Mouse (Mus musculus): ENCODE measurements around the gene Lnx1.

The Lnx1 gene

GRCm38 (mm10) chr5:74697534-74697933 is 5.2 kb downstream of the Lnx1 start:
- DNase-seq (ENCODE audit: low spot score in 2 of 2): no peak

- DNase-seq (ENCODE audit: low spot score in 2 of 2): no peak
These were observed 8.3 kb downstream of the Lnx1 start for GRCm38 (mm10) chr5:74694390-74694801.

GRCm38 (mm10) chr5:74693836-74694235 is 8.9 kb downstream of the Lnx1 start:
- no peak for DNase-seq (ENCODE audit: low spot score in 2 of 2)

- no peak for DNase-seq (ENCODE audit: low spot score in 2 of 2)
These were observed 10.2 kb downstream of the Lnx1 start for GRCm38 (mm10) chr5:74692411-74693090.

GRCm38 (mm10) chr5:74688822-74689221 is 13.9 kb downstream of the Lnx1 start:
- no peak for DNase-seq (ENCODE audit: low spot score in 2 of 2)

- DNase-seq (ENCODE audit: low spot score in 2 of 2): no peak
These were observed 17.8 kb downstream of the Lnx1 start for GRCm38 (mm10) chr5:74684944-74685343.

GRCm38 (mm10) chr5:74683832-74684231 is 18.9 kb downstream of the Lnx1 start:
- no peak for DNase-seq (ENCODE audit: low spot score in 2 of 2)

GRCm38 (mm10) chr5:74682735-74683134 is 20.0 kb downstream of the Lnx1 start:
- DNase-seq (ENCODE audit: low spot score in 2 of 2): no peak

GRCm38 (mm10) chr5:74679631-74680030 is 23.1 kb downstream of the Lnx1 start:
- no peak for DNase-seq (ENCODE audit: low spot score in 2 of 2)

GRCm38 (mm10) chr5:74678693-74679092 is 24.0 kb downstream of the Lnx1 start:
- DNase-seq (ENCODE audit: low spot score in 2 of 2): no peak

GRCm38 (mm10) chr5:74677399-74678338 is 25.0 kb downstream of the Lnx1 start:
- DNase-seq (ENCODE audit: low spot score in 2 of 2): peak; percentile 77 to 83

- no peak for DNase-seq (ENCODE audit: low spot score in 2 of 2)
These were observed 30.2 kb downstream of the Lnx1 start for GRCm38 (mm10) chr5:74672556-74672955.

- no peak for DNase-seq (ENCODE audit: low spot score in 2 of 2)
These were observed 31.8 kb downstream of the Lnx1 start for GRCm38 (mm10) chr5:74670877-74671276.

GRCm38 (mm10) chr5:74669925-74670324 is 32.8 kb downstream of the Lnx1 start:
- DNase-seq (ENCODE audit: low spot score in 2 of 2): no peak

GRCm38 (mm10) chr5:74668956-74669355 is 33.8 kb downstream of the Lnx1 start:
- no peak for DNase-seq (ENCODE audit: low spot score in 2 of 2)

GRCm38 (mm10) chr5:74662618-74663017 is 40.1 kb downstream of the Lnx1 start:
- no peak for DNase-seq (ENCODE audit: low spot score in 2 of 2)

- no peak for DNase-seq (ENCODE audit: low spot score in 2 of 2)
These were observed 40.8 kb downstream of the Lnx1 start for GRCm38 (mm10) chr5:74661734-74662560.

- no peak for DNase-seq (ENCODE audit: low spot score in 2 of 2)
These were observed 42.9 kb downstream of the Lnx1 start for GRCm38 (mm10) chr5:74659856-74660255.

- DNase-seq (ENCODE audit: low spot score in 2 of 2): no peak
These were observed 43.4 kb downstream of the Lnx1 start for GRCm38 (mm10) chr5:74659281-74659680.

GRCm38 (mm10) chr5:74657930-74658329 is 44.8 kb downstream of the Lnx1 start:
- DNase-seq (ENCODE audit: low spot score in 2 of 2): no peak

- DNase-seq (ENCODE audit: low spot score in 2 of 2): no peak
These were observed 46.3 kb downstream of the Lnx1 start for GRCm38 (mm10) chr5:74656410-74656809.

GRCm38 (mm10) chr5:74654527-74654926 is 48.2 kb downstream of the Lnx1 start:
- DNase-seq (ENCODE audit: low spot score in 2 of 2): no peak
